Mouse (Mus musculus) mouse embryonic stem cell (cell line): ENCODE measurements around the gene Pbp2.

Experiments used
- in situ Hi-C, 2 experiments: fragments of 300-500 bp; cut with MboI; formaldehyde crosslinking; loops; 1 replicate in 1 of 2; 3 replicates in 1 of 2; pipeline ENCODE4 v1.14.3; 2019 to 2020; ENCODE audit warnings: low sequenced_read_pairs in 2 of 2, low pct_unique_long_range_greater_than_20kb in 1 of 2, mixed read lengths in 1 of 2; ENCODE audit not compliant: unreplicated experiment in 1 of 2

The Pbp2 gene

DNA sequence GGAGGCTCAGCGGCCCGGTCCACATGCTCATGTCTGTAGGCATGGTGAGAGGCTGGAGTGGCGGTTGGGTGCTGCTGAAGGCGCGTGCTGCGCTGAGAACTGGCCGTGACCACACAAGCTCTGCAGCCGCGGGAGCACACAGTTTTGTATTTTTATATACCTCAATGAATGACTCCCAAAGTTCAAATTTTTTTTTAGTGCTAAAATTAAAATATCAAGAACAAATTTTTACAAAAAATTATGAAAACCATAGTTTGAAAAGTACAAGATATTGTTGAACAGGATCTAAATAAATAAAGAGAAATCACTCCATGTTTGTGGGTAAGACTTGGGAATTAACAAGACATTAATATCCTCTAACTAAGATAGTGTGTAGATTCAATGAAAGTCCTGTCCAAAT, at the start of gene Pbp2:
Gene Pbp2 (minus strand): TSS at position 101 of the 400 bp plus-strand sequence.
- in situ Hi-C loops: no loop called here

GRCm38 (mm10) chr6:135354953-135355352, 44.7 kb upstream of the Pbp2 start:
- in situ Hi-C loops: no loop called here

- in situ Hi-C loops: no loop called here
Measured at GRCm38 (mm10) chr6:135352537-135352936, 42.3 kb upstream of the Pbp2 start.

DNA sequence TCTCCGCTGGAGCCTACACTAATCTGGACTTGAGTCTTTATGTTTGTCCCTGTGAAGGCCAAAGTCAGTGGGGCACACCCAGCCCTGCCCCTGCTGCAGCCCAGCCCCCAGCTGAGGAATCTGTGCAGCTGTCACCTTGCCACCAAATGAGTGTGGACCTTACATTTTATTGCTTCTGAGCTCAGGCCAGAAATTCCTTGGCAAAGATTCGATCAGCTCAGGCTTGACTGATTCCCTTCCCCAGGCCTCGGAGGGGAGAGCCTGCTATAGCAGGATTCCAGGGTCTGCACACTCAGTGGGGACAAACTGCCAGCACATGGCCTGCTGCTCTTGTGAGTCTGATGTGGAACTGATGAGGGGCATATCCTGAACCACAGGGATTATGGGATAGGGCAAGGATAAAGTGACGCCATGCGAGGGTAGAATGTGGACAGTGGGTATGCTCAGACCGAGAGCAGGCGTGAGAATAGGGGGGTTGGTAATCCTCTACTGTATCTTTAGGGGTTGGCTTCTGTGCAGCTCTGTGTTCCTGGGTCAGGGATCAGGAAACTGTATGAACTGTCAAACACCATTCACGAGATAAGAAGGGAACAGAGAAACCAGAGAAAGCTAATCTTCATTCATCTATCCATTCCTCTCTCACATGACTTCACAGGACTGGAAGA, 41.6 kb upstream of the Pbp2 start:
- in situ Hi-C loops: no loop called here

GRCm38 (mm10) chr6:135341076-135341378, 30.8 kb upstream of the Pbp2 start:
- in situ Hi-C loops: no loop called here

GRCm38 (mm10) chr6:135340355-135341075, 30.3 kb upstream of the Pbp2 start:
- in situ Hi-C loops: no loop called here

GRCm38 (mm10) chr6:135336376-135336775, 26.2 kb upstream of the Pbp2 start:
- in situ Hi-C loops: no loop called here

- in situ Hi-C loops: no loop called here
Measured at GRCm38 (mm10) chr6:135333994-135334651, 23.9 kb upstream of the Pbp2 start.

- in situ Hi-C loops: no loop called here
Measured at GRCm38 (mm10) chr6:135332737-135333281, 22.6 kb upstream of the Pbp2 start.

- in situ Hi-C loops: no loop called here
Measured at GRCm38 (mm10) chr6:135331916-135332315, 21.7 kb upstream of the Pbp2 start.

DNA sequence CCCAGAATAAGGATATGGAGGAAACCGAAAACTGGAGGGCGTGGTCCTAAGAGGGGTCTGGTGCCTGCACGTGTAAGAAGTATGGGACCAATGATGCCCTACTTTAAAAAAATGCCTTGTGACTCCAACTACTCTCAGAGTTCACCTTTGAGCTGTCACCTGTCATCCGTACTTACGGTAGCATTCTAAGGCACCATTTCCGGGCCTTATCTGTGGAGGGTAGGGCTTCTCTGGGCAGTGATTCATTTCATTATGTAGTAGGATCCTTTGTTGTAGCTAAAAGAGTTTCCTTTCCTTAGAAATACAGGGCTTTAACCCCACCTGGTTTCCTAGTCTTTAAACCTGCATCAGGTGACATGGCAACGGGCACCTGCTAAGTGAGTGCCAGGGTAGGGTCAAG, 16.6 kb upstream of the Pbp2 start:
- in situ Hi-C loops: no loop called here

DNA sequence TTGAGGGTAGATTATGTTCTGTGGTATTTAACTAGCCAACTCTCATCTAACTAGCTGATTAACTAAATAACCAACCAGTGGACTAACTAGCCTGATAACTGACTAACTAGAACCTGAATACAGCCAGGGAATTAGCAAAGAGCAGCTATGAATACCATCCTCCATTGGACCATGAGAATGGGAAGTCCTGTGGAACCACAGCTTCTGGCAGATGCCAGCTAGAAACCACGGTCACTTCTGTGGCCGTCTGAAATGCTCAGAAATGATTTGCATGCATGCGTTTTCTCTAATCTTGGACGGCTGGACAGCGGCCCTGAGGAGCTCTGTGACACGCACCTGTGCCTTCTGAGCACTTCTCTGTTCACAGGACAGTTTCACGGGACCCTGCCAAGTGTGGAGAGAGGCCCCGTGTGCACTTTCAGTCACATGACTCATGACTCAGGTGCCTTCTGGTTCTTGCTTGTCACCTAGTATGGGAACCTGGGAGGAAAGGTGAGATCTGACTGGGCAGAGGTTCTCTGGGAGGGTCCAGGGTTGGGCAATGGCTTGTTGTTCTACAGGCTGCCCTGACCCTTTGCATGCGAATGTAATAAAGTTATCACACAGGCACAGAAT, 14.6 kb upstream of the Pbp2 start:
- in situ Hi-C loops: no loop called here

- in situ Hi-C loops: no loop called here
Measured at GRCm38 (mm10) chr6:135324111-135324510, 13.9 kb upstream of the Pbp2 start.

DNA sequence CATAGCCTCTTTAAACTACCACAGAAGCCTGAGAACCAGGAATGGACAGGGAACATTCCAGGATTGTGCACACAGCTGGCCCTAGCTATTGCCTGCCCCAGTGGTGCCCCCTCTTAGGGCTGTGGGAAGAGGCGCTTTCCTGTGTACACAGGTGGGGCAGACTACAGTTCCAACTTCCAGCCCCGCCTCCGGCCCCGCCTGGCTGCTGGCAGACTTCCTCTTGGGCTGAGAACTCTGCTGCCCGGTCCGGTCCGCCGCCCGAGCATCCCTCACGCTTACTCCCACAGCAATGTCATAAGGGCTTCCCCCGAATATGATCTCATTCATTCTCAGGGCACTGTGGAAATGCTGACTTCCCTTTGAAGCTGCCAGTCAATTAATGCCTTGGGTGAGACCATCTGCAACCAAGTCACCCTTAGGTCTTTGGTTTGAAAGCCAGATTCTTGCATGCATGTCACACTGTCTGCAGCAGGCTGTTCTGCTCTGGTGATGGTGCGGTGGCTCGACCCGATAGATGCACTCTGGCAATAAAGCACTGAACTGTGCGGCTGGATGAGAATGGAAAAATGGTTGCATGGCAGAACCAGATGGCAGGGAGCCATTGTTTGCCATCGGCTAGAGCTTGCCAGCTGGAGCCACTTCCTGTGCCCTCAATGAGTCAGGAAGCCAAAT, 13.2 kb upstream of the Pbp2 start:
- in situ Hi-C loops: no loop called here

- in situ Hi-C loops: no loop called here
Measured at GRCm38 (mm10) chr6:135322749-135323148, 12.5 kb upstream of the Pbp2 start.

GRCm38 (mm10) chr6:135319431-135319933, 9.3 kb upstream of the Pbp2 start:
- in situ Hi-C loops: no loop called here

DNA sequence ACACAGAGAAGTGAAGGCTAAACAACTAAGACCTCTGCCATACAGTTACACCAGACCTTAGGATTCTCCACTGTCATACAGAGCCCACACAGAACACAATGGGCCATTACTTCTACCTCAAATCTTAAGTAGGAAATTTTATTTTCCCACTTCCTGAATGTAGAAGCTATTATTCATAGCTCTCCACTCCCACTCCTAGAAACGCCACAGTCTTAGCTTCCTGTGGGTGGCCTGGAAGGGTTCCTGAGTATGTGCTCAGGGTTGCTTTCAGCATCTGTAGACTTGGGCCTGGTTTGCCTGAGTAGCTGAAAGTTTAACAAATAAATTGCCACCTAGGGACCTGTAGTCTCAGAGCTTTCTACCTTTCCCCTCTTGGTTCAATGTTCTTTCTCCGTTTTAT, 5.9 kb upstream of the Pbp2 start:
- in situ Hi-C loops: no loop called here

DNA sequence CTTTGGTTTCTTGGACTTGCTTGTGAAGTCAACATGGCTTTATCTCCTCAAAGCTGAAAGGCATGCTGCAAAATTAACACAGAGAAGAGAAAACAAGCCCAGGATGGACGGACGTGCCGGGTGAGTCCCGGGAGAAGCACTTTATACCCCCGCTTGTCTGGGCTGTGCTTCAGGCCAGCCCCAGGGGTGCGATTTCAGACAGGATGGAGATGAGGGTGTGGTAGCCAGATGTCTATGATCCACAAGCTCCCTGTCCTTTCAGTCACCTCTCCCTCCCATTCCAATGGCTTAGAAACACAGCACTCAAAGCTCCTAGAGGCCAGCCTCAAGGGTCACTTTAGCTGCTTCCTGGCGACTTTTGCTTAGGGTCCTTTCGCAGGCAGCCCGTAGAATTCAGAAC, 3.8 kb upstream of the Pbp2 start:
- in situ Hi-C loops: no loop called here

- in situ Hi-C loops: no loop called here
Measured at GRCm38 (mm10) chr6:135312038-135312437, 1.8 kb upstream of the Pbp2 start.
